In the genomic region with DNA sequence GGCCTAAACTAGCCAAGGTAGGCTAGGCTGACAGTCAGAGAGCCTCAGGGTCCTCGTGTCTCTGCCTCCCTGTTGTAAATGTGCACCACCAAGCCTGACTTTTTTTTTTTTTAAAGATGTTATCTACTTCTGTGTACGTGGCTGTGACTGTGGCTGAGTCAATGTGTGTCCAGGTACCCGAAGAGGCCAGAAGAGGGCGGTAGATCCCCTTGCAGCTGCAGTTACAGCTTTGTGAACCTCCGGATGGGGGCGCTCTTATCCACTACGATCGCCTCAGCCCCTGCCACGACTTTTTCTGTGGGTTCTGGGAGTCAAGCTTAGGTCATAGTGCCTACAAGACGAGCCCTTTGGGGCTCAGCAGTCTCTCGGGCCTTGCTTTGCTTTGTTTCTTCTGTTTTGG, we compare ENCODE assay signal across 10 mouse cellular contexts. TPM values are rescaled to one million over a fixed set of nuclear protein-coding genes. Genes with fewer than 3 reads are reported as not detected.
DNase-seq lines count a peak whose midpoint lies in the region; ATAC-seq and TF ChIP-seq lines count a peak whose summit lies in the region.
"Had no signal": no experiment of that assay in that cellular context is flagged by ENCODE, and none has a peak within 500 bp of the region (broad histone marks: within the 10 kb centered on the region; RNA-seq: fewer than 3 reads in every experiment).

No protein-coding gene starts in this region.

- TF ChIP-seq POLR2A in brain, embryonic 14.5 days (IDR thresholded peaks at IDR 0.05; ENCODE audit: borderline replicate concordance, extremely low read depth, insufficient read depth, insufficient read length, poor library complexity, severe bottlenecking), result no peak

- H3K4me3 ChIP-seq in liver, embryonic 12.5 days, result no peak overlapping the region
- H3K4me3 ChIP-seq: heart, embryonic 13.5 days; myocyte had no signal

- H3K4me2 ChIP-seq in liver, embryonic 12.5 days, result no peak overlapping the region
- H3K4me2 ChIP-seq: heart, embryonic 13.5 days had no signal

- 0 out of 2 replicates have a peak, but pooled peaks cover 7% of the 10 kb centered on the region for H3K9me3 ChIP-seq in liver, embryonic 12.5 days (replicated peaks)

- H3K4me1 ChIP-seq in liver, embryonic 12.5 days, result no peaks in the 10 kb centered on the region
- H3K4me1 ChIP-seq: heart, embryonic 13.5 days had no signal

- WGBS in liver, embryonic 12.5 days (ENCODE audit: insufficient replicate concordance), result 14% methylated on average over 11 of the region's 11 CpGs

- no peak overlapping the region for H3K9ac ChIP-seq in liver, embryonic 12.5 days
- H3K9ac ChIP-seq: heart, embryonic 13.5 days had no signal

- peak; percentile 15 to 57 for DNase-seq in adrenal gland, adult (ENCODE audit: inconsistent age in 2 of 2, low spot score in 1 of 2)
- DNase-seq in adrenal gland, adult 8-10 months, result no peak
- DNase-seq in liver, result peak; percentile 58
- DNase-seq in brain, embryonic 14.5 days (ENCODE audit: low read depth), result no peak
- DNase-seq in kidney, adult 8-10 months, result peak; percentile 24 to 58
- DNase-seq in thymus, postnatal 10 days (ENCODE audit: low spot score in 2 of 2), result peak; percentile 76 to 93

- H3K36me3 ChIP-seq in liver, embryonic 12.5 days, result no peaks in the 10 kb centered on the region
- H3K36me3 ChIP-seq: heart, embryonic 13.5 days had no signal

- peak; percentile 38; the same call in 1 of the 2 replicates for TF ChIP-seq CTCF in brain, embryonic 14.5 days (IDR thresholded peaks at IDR 0.05; ENCODE audit: borderline replicate concordance, extremely low read depth, insufficient read depth, insufficient read length)

- peaks cover 13% of the 10 kb centered on the region; the same call in 1 of the 2 replicates for H3K27me3 ChIP-seq in liver, embryonic 12.5 days (replicated peaks)

- no peak for ATAC-seq in liver, embryonic 12.5 days
- peak; percentile 80 for ATAC-seq in megakaryocyte-erythroid progenitor cell, adult 5-6 weeks (replicated peaks; ENCODE audit: low FRiP score, low TSS enrichment, poor library complexity, severe bottlenecking)

- no peak overlapping the region for H3K27ac ChIP-seq in liver, embryonic 12.5 days
- H3K27ac ChIP-seq: heart, embryonic 13.5 days had no signal

RNA-seq across cellular contexts. Expression of a gene that starts 10.3 kb away (rescaled TPM):
- not detected for total RNA-seq in adrenal gland, adult 8-10 months (2022)
- polyA plus RNA-seq in liver, embryonic 12.5 days (2016; fragmentation: Nextera tagmentation; extraction: Ambion mirVana), result not detected in 2 replicates
- 0.05 and 0.08 TPM in 2 replicates for polyA plus RNA-seq in brain, embryonic 14.5 days (2012; rRNA removed)
- not detected in 2 replicates for total RNA-seq in megakaryocyte-erythroid progenitor cell, adult 5-6 weeks (2014; fragmentation: Nextera tagmentation)
- total RNA-seq in megakaryocyte-erythroid progenitor cell, adult 5-6 weeks (2017), result not detected in 2 replicates
- polyA plus RNA-seq: myocyte had no signal

RNA-seq across cellular contexts. Expression of a gene that starts 43.5 kb away (rescaled TPM):
- 10 to 100 TPM; 44.0 to 57.1 (median 54.0) TPM for total RNA-seq in adrenal gland, adult 8-10 months (2022)
- 8.6 and 10.3 TPM in 2 replicates for polyA plus RNA-seq in liver, embryonic 12.5 days (2016; fragmentation: Nextera tagmentation; extraction: Ambion mirVana)
- 1.2 and 2.2 TPM in 2 replicates for polyA plus RNA-seq in brain, embryonic 14.5 days (2012; rRNA removed)
- total RNA-seq in megakaryocyte-erythroid progenitor cell, adult 5-6 weeks (2014; fragmentation: Nextera tagmentation), result 23.7 and 28.2 TPM in 2 replicates
- 20.8 and 29.0 TPM in 2 replicates for total RNA-seq in megakaryocyte-erythroid progenitor cell, adult 5-6 weeks (2017)

RNA-seq across cellular contexts. Expression of a gene that starts 52.7 kb away (rescaled TPM):
- total RNA-seq in adrenal gland, adult 8-10 months (2022), result 1 to 10 TPM in 1 of 4 experiments, under 1 TPM in 2, not detected in 1; 0.14 to 1.0 (median 0.75) TPM
- polyA plus RNA-seq in liver, embryonic 12.5 days (2016; fragmentation: Nextera tagmentation; extraction: Ambion mirVana), result 0.14 TPM in 1 of 2 replicates, not detected in the other
- 0.87 and 1.4 TPM in 2 replicates for polyA plus RNA-seq in brain, embryonic 14.5 days (2012; rRNA removed)
- 0.25 and 0.61 TPM in 2 replicates for total RNA-seq in megakaryocyte-erythroid progenitor cell, adult 5-6 weeks (2014; fragmentation: Nextera tagmentation)
- not detected in 2 replicates for total RNA-seq in megakaryocyte-erythroid progenitor cell, adult 5-6 weeks (2017)
- polyA plus RNA-seq: heart, embryonic 13.5 days; myocyte had no signal

Comparison
In these comparisons a context has a peak if more than half of its experiments do, and no peak if none do; other contexts are left out.
1. DNase-seq: peak in adrenal gland, adult (2 of 2), liver (single experiment), kidney, adult 8-10 months (2 of 2) and thymus, postnatal 10 days (2 of 2); none in adrenal gland, adult 8-10 months (single experiment) and brain, embryonic 14.5 days (single experiment).